Mouse (Mus musculus): Measurements from ENCODE around the gene Olfr1387.

DNA sequence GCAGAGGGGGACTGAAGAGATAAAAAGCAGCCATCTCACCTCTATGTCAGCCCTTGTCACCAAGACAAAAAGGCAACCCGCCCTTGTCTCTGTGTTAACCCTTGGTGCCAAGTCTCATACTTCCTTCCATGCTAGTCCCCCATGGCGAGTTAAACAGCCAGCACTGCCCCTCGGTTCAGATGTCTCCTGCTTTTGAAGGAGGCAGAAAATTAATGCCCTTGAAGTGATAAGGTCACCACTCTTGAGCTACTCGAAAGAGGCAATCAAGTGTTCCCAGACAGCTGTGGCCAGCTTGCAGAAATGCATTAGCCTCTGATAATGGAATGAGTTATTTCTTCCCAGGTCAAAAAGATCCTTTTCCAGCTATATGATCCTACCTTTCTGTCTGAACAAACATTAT lies 30.8 kb downstream of the Olfr1387 start:
- no peak for TF ChIP-seq GATA1 (IDR thresholded peaks at IDR 0.05; ENCODE audit: borderline replicate concordance, low read length)
- no peak for TF ChIP-seq FLI1 (IDR thresholded peaks at IDR 0.05; ENCODE audit: low read length)
